Mouse (Mus musculus) urinary bladder, postnatal 14 days (tissue): ENCODE measurements at regions not wholly inside any gene's neighbourhood (a gene's known extent, or its start where the extent isn't known, plus 50 kb on each side); places are given as distances from the start of the nearest gene placed in this dataset.

Source experiments
- DNase-seq: peaks from one replicate; pipeline ENCODE4 v3.0.0; 2021; ENCODE audit warnings: low spot score

DNA sequence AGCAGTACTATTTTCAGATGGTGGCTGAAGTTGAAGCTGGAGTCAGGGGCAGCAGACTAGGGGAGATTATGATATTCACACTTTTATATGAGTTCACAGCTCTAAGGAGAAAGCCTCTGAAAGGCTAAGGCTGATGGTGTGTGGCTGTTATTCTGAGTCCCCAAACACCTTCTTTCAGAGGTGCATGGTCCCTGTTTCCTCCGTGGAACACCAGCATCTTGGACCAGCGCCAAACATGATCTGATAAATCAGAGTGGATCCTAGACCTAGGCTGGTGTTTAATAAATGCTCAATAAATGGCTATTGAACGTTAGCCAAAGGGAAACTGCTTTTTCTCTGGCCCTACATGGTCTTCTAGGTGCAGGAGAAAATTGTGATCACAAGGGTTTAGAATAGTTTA, 269.2 kb downstream of the Agtpbp1 start:
- no peak for DNase-seq

DNA sequence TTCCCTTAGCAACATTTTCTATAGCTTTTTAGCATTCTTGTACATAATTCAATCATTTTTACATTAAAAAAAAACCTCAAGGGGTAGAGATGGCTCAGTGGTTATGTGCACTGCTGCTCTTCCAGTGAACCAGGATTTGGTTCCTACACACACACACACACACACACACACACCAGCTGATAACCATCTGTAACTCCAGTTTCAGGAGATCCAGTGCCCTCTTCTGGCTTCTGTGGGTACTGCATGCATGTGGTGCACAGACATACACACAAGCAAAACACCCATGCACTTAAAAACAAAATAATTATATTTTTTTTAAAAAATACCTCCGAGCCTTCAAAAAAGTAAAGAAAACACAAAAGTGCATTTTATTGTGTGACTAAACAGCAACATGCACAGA, 270.6 kb downstream of the Agtpbp1 start:
- peak; percentile 6 for DNase-seq

DNA sequence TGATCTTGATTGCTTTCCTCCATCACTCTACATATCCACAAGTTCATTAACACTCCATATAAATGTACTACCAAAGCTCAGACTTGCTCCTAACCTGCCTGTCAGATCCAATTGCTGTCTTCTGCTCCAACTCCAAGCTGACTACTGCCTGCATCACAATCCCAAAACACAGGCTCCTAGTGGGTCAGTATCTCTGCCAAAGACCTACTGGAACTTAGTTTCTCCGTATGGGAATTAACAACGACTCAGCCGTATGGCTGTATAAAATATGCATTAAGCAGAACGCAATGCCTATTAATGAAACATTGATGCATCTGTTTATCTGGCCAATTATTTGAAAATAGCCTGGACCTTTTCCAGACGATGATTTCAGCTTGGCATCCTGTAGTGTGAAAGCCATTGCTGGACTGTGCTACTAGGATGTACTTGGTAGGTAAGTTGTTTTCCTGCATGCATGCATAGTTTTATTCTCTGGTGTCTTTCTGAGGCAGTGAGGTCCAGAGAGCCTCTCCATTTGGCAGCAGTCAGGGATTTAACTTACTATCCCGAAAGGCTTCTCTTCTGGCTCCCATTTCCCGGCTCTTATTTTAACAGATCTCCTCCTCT, 271.2 kb downstream of the Agtpbp1 start:
- no peak for DNase-seq

DNA sequence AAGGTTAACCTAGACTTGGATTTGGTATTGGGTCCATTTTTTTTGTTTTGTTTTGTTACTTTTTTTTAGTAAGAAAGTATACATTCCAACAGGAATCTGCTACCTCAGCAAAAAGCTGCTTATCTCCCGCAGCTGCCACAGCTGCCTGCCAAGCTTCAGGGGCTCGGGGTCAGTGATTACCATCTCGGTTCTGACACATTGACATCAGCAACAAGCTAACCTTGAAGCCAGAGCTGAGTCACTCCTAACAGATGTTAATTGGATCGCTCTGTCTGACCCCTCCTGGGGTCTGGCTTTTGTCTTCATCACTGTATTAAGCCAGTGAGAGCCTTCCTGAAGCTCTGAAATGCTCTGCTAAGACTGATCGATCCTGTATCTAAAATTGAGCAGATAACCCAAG, 292.1 kb downstream of the Agtpbp1 start:
- DNase-seq: no peak

DNA sequence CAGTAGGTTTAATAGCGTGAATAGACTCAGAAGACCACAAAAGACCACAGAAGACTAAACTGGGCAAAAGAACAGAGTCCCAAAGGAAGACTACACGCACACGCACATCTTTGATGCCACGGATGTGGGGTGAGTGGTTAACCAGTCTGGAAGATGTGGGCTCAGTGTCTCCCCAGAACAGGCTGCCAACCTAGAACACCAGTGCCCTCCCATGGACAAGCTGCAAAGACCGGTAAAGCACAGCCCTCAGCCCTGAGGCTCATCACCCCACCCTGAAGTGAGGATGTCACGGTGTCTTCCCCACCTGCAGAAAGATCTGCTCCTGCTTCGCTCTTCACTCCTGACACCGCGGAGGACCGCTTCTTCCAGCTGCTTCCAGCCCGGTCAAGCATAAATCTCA, 295.9 kb downstream of the Agtpbp1 start:
- no peak for DNase-seq

DNA sequence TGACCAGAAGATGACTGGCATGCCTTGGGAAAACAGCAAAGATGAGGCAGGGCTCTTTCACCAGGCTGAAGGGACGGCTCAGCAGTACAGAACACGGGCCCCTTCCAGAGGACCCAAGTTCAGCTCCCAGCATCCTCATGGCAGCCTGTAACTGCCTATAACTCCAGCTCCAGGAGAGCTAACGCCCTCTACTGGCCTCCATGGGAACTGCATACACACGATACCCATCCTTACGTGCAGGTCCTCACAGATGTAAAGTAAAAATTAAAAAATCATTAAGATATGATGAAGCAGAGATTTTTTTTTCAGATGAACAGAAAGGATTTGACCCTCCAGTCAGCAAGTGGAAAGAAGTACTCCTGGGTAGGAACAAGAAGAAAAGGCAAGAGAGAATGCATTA, 303.8 kb downstream of the Agtpbp1 start:
- DNase-seq: no peak

DNA sequence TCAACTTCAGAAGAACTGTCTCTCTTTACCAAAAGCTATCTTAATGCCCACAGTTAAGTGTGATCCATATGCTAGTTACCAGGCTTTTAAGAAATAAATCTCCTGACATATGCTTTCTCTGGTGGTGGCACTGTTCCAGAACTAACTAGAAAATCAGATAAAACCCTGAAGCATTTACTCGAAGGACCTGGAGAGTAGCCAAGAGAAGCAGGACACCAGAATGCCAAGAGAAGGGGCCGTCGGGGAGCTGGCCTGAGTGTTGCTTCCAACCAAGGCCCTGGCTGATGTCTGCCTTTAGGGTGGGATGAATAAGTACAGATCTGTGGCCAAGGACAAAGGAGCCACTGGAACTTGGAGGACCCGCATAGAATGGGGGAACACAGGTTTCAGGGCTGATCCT, 305.9 kb downstream of the Agtpbp1 start:
- no peak for DNase-seq

DNA sequence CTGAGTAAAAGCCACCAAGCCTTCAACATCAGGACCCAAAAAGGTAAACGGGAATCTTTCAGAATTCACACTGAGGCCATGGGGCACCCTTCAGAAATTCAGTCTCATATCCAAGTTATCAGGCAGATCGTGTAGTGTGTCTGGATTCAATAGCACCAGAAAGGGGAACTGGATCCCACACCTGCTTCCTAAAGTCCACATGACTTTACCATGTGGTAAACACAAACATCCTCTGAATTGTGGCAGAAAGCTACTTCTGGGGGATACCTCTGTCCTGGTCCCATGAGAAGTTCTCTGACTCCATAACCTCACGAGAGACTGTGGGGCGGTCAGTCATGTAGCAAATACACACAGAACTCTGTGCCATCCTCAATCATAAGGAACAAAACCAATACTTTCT, 313.4 kb downstream of the Agtpbp1 start:
- no peak for DNase-seq

DNA sequence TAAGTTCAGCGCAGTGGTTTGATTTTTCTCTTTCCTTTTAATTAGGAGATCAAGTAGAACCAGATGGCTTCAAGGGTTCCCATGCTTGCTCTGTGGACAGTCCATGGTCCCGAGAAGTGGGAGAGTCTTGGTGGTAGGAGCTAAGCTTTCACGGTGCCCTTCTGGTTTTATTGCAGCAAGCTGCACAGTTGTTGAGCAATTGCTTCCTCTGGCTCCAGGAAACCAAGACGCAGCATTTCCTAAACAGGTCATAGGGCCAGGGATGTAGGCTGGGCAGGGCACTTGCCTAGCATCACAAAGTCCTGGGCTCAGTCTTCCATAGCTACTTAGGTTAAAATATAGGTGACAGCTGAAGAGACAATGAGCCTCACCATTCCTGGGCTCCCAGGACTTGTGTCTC, 318.2 kb downstream of the Agtpbp1 start:
- DNase-seq: no peak

DNA sequence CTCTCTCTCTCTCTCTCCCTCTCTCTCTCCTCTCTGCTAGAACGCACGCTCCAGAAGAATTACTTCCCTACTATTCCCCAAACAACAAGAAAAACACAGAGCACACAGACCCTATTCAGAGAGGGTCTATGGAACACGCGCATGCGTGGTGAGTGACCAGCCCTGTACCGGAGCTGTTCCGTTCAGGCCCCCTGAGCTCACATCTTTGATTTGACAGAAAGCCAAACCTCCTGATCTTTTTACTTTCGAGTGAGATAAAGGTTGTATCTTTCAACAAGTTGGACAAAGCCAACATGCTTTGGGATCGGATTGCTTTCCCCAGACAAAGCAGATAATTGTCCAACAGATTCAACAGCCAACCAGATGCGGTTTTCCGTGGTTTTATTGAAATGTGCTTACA, 320.9 kb downstream of the Agtpbp1 start:
- no peak for DNase-seq

DNA sequence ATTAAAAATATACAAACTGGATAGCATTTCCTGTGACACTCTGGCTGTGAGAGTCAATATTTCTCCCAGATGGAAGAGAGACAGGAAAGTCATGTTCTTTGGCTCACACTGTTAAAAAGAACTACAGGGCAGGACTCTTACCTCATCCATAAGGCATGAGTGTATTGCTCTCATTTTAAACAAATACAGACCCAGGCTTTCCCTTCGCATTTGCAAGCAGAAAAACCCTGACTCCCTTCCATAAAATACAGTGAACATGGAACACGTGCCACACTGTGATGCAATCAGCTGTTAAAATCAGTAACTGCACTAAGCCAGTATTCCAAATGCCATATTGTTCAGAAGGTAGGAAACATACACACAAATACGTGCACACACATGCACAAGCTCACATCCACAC, 323.1 kb downstream of the Agtpbp1 start:
- DNase-seq: no peak

DNA sequence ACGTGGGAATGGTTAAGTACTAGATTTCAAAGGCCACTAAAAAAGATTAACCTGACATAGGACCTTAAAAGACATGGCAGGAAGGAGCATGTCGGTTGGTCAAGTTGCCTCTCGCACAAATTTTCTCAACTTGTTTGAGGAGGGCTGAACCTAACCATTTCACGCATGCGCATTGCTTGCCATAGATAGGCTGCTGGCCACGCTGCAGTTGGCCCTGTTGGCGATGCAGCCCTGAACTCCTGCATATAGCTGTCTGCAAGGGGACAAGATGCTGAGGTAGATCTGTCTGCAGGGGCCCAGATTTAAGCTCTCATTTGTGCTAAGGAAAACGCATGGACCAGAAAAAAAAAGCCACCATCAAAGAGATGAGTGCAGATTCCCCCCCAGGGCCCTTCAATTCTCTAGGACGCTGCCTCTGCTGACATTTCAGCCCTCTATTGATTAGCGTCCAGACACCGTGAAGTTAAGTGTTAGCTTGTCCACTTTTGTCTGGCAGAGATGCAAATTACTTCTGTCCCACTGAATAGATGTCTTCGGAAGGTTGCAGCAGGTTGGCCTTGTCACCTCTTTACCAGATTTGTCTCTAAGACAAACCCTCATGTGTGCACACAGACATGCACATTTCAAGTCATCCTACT, 329.1 kb downstream of the Agtpbp1 start:
- DNase-seq: no peak

DNA sequence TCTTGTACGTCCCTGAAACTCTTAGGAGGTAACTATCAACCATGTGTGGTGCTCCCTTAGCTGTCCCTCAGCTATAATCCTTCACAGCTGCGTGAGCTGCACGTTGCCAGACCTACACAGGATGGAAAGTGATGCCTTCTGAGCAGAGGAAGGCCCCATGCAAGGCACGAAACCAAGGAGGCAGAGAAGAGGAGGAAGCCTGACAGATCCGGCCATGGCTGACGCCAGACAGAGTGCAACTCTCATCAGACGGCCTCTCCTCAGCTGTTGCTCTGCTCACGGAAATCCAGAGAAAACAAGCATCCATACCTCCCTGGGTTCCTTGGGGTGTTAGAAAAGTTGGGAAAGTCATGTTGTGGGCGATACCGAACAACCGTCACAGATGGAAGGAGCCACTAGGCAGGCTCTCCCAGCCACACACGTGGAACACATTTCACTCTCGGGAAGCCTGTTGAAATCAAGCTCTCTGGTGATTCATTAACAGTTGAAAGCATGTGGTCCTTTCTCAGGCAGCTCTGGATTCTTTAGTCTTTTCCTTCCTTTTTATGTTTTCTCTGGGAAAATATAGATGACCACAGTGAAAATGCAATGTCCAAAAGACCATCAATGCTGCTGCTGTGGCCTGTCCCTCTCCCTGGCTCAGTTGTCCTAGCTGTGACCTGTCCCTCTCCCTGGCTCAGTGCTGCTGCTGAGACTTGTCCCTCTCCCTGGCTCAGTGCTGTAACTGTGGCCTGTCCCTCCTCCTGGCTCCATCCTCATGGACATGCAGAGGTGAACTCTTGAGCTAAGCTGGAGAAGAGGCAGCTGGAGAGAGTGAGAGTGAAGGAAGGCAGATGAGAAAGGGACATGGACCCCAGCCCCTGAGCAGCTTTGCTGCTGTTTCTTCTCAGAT, 331.1 kb downstream of the Agtpbp1 start:
- DNase-seq: no peak

DNA sequence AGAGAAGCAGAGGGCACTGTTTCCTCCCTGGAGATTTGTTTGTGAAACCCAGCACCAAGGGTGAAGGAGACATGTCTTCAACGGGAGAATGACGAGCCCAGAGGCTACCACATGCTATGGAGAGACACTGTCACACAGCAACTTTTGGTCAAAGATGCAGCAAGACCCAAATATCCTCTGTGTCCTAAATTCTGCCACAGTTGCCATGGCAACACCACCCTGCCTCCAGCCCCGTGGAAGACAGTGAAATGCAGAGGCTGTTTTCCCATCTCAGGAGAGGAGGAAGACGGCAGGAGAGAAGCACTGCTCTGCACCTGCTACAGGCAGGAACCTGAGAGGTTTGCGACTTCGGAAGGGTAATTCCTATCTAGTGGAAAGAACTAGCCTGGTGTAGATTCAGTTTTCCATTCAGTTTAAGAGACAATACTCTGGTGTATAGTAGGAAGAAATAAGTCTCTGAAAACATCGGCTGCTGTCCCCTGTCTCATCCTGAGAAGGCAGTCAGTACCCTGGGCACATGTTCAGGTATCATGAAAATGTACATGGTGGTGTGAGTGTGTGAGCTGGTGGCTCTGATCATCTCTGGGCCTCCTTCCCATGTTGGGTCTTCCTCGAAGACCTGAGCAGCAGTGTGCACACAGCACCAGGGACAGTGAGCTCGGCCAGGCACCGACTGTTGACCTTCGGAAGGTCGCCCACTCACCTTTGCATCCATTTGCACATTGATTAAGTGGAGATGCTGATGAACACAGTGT, 333.6 kb downstream of the Agtpbp1 start:
- DNase-seq: no peak

DNA sequence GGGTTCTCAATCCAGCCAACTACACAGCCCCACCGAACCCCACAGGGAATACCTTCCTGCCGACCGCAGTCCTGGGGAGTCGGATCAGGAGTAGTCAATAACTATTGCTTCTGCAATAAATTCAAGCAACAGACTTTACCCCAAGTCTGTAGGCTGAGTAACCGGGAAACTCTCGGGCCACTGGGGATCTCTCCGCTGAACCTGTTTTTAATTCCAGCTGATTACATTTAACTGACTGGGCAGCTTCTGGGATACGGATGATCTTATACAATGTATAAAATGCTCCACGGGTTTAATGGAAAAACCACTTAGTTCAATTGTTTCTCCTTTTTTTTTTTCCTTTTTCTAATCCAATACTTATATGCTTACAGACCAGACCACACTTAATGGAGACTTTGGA, 336.6 kb downstream of the Agtpbp1 start:
- no peak for DNase-seq

DNA sequence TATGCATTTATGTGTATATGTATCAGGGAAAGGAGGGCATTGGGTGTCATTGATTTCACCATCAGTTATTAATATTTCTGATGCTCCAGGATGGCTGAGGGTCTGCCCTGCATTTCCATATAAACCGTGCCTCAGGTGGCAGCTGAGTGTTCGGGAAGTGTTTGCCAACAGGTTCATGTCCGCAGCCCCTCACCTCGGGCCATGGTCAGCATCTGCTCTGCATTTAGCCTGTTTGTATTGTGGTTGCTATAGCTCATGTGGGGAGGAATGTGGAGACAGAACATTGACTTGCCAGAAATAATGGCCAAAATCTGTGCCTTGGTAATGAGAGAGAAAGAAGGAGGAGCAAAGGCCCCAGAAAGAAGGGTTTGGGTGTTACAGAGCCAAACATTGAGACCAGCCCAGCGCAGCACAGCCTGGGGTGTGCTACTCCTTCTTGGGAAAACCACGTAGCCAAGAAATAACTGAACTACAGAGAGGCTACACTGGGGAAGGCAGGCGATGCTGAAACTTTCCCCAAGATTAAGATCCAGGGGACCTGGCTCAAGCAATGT, 338.0 kb downstream of the Agtpbp1 start:
- no peak for DNase-seq

DNA sequence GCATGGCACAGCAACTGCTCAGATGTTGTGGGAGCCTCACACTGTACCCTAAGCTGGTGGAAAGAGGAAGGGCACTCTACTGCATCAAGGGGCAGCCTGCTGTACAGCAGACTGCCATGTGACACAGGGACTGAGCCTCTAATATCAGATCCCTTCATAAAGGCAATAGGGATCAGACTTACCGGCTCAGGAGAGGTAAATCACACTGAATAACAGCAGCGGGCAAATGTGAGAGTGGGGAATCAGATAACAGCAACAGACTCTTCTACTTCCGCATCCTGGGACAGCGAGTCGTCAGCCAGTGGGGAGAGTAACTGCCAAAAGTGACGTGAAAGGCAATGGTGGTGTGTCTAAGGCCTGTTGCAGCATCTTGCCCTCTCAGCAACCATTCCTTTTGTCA, 339.0 kb downstream of the Agtpbp1 start:
- DNase-seq: no peak

DNA sequence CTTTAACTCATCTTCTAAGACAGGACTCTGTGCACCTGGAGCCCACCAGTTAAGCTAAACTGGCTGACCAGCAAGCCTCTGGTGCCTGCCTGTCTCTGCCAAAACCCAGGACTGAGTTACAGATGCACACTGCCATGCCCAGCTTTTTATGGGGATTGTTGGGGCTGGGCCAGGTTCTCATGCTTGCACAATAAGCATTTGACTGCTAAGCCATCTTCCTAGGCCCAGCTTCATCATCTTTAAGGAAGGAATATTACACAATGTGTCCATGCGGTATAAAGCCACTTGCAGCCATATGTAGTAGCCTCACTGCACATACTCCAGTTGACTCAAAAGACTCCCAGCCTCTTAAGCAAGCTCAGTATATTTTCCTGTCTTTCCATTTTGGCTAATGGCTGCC, 340.4 kb downstream of the Agtpbp1 start:
- no peak for DNase-seq

DNA sequence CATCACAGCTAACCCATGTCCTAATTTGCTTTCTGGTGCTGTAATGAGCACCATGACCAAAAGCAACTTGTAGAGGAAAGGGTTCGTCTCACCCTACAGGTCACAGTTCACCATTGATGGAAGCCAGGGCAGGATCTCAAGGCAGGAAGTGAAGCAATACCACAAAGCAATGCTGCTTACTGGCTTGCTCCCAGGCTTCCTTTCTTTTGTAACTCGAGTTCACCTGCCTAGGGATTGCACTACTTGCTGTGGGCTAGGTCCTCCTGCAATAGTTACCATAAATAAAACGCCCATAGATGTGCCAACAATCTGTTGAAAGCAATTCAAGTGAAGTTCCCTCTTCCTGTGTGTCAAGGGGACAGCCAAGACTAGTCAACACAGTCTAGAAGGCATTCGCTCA, 342.4 kb downstream of the Agtpbp1 start:
- DNase-seq: no peak

DNA sequence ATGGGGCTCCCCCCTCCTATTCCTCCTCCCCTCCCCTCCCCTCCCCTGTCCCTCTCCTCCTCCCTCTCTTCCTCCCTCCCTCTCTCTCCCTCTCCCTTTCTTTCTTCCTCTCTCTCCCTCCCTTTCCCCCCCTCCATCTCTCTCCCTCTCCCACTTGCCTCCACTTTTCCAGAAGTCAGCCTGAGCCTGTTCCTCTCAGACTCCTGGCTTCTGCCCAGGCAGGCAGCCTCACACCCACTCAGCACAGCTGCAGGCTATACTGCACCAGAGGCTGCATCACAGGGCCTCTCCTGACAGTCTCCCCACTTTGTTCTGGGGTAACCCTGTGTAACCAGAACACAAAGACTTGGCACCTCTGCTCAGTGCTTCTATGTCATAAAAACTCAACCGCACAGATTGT, 346.3 kb downstream of the Agtpbp1 start:
- DNase-seq: no peak

DNA sequence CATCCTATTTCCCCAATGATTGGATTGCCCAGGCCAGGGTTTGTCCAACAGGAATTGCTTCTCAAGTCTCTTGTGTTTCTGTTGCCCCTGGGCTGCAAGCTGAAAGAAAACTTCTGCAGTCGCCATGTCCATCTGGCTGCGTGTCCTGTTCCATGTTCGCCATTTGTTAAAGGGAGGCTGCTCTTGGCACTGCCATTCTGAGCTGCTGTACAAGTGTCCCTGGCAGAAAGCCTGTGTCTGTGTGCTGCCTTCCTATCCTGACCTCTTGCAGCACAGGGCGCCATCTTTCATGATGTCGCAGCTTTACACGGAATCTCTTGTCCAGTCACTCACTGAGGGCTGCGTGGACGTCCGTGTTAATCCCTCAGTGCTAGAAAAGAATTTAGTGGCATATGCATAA, 349.2 kb downstream of the Agtpbp1 start:
- no peak for DNase-seq

DNA sequence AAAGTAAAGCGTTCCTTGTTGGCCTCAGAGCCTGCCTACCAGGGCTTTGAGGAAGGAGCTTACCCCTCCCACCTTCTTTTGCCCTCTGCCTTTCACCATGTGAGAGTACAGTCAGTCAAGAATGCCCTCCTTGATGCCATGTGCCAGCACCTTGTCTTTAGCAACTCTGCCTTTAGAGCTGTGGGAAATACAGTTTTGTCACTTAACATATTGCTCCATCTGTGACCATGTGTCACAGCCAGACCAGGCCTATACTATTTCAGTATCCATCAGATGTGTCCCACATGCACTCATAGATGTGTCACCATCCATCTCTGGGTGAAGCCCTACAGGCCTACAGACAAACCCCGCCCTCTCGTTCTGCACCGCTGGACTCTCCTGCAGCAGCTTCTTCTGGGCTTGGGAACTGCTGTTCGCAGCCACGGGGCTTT, 355.9 kb downstream of the Agtpbp1 start:
- DNase-seq: no peak
